Mouse (Mus musculus): ENCODE measurements around the gene Usp44.
A peak's percentile ranks its signal among the peaks of the same experiment; 100 is the strongest.
"Not testable (repeated sequence)": the region's sequence is repeated elsewhere in the genome, so short reads cannot be mapped to it uniquely, and the experiment has no call there.

The Usp44 gene

DNA sequence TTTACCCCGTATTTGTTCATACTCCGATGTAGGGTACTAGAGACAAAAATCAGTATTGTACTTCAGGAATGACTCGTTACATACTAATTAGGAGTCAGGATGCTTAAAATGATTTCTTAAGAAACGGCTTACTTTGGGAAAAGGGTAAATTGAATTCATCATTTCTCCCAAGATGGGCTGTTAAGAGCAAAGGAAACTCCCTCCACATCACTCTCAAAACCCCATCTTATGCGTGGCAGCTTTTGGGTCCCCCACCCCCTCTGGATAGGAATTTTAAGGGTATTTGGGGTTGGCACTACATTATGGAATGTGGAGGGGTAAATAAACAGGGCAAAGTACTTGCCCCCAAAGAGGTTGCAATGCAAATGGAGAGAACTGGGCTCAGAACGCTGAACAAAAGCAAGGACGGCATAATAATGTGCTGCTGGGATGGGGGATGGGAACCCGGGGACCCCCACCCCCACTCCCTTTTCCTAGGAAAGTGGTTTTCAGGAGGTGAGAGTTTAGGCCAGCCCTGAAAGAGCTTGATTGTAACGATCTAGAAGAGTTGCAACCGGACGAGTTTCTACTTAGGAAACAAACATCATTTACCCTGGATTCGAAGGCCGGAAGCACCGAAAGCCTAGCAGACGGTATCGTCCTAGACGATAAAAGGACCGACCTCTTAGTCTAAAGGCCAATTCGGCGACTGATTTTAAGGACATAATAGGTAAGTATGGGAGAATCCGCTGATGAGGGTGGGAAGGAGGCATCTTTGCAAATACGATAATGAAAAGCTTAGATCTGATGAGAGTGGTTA is at the start of gene Usp44:
TSS of gene Usp44 (plus strand) at position 625 of the 799 bp plus-strand sequence.
- no peak for DNase-seq (ENCODE audit: low spot score)

- DNase-seq (ENCODE audit: low spot score), result no peak
These were observed 47.9 kb upstream of the Usp44 start for GRCm38 (mm10) chr10:93783216-93784013.

DNA sequence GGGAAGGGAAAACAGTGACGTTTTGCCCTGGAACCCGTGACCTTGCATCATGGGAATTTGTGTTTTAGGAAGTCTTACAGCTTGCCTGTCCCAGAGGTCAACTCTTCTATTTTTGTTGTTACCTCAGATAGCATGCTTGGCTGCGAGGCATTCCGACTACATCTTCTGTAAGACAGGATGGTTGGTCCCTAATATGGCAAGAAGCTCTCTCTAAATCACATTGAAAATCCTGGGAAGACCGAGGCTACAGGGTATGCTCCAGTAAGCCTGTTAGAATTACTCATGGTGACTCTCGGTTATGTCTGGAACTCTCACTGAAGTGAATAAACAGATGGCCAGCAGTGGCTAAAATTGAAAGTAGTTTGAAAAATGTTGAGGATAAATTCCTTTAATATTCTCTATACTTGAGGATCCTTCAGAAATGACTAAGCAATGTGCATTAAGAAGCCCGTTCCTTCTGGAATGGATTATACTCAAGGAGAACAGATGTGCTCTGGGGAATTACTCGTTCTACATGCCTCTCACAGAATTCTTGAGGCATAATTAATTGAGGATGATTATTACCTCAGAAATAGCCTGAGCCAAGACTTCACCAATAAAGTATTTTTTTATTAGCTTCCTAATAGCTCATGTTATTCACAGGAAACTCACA is 31.5 kb upstream of the Usp44 start:
- no peak for DNase-seq (ENCODE audit: low spot score)

- DNase-seq (ENCODE audit: low spot score), result no peak
These were observed 31.0 kb upstream of the Usp44 start for GRCm38 (mm10) chr10:93800363-93800722.

DNA sequence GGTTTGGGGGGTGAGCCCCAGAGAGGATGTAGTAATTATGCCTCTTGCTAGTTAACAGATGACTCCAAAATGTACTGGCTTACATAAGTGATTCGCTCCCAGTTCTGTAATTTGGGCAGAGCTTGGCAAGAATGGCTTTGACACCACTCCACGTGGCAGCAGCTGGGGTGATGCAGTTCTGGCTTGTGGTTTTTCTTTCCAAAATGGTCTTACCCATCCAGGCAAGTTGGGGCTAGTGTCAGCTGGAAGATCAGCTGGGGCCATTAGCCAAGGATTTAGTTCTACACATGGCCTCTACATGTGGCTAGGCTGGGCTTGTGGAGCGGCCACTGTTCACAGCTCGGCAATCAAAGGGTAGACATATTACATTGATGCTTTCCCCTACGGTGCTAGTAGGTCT is 30.5 kb upstream of the Usp44 start:
- DNase-seq (ENCODE audit: low spot score), result no peak

GRCm38 (mm10) chr10:93803199-93803598 is 28.2 kb upstream of the Usp44 start:
- DNase-seq (ENCODE audit: low spot score), result no peak

- DNase-seq (ENCODE audit: low spot score), result not testable (repeated sequence)
These were observed 21.9 kb upstream of the Usp44 start for GRCm38 (mm10) chr10:93809438-93809837.

DNA sequence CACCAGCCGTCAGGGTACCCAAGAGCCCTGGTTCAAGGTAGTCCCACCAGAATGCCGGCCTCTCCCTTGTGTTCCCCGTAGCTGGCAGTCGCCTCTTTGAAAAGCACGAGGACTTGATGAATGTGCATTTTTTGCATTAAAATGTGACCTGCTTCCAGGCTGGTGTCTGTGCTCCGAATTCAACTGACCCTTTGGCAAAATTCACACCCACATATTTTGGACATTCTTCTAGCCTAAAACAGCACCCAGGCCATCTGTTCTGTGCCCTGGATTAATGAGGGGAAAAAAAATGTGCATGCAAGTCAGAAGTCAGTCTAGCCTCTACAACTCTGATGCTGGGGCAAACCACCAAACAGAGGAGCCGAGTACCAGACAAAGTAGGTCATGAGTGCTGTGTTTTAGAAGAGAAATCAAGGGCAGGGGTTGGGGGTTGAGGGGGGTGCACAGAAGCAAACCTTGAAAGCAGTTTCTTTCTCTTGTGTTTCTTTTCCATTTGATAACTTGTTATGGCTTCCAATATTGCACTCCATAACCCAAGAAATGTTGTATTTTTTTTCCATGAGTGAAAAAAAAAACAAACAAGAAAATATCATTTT is 20.7 kb upstream of the Usp44 start:
- no peak for DNase-seq (ENCODE audit: low spot score)

DNA sequence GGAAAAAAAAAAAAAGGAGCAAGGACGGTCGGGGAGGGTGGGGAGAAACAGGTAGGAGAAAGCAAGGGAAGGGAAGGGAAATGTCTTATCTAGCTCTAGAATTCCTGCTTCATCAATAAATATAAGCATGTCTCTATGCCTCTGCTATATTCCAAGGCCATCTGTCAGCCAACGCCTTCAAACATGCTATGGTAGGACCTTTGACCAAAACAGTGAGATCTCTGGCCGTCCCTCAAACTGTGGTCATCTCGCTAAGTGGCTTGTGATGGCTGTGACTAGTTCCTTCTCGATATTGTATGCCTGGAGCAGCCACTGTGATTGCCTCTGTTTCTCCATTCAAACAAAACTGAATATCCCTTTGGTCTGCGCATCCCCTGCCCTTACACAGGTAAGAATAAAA is 19.3 kb upstream of the Usp44 start:
- DNase-seq (ENCODE audit: low spot score), result no peak

GRCm38 (mm10) chr10:93812774-93813415 is 18.5 kb upstream of the Usp44 start:
- DNase-seq (ENCODE audit: low spot score), result peak; percentile 61

GRCm38 (mm10) chr10:93813755-93814154 is 17.6 kb upstream of the Usp44 start:
- no peak for DNase-seq (ENCODE audit: low spot score)

GRCm38 (mm10) chr10:93818661-93819060 is 12.7 kb upstream of the Usp44 start:
- peak; percentile 76 for DNase-seq (ENCODE audit: low spot score)

DNA sequence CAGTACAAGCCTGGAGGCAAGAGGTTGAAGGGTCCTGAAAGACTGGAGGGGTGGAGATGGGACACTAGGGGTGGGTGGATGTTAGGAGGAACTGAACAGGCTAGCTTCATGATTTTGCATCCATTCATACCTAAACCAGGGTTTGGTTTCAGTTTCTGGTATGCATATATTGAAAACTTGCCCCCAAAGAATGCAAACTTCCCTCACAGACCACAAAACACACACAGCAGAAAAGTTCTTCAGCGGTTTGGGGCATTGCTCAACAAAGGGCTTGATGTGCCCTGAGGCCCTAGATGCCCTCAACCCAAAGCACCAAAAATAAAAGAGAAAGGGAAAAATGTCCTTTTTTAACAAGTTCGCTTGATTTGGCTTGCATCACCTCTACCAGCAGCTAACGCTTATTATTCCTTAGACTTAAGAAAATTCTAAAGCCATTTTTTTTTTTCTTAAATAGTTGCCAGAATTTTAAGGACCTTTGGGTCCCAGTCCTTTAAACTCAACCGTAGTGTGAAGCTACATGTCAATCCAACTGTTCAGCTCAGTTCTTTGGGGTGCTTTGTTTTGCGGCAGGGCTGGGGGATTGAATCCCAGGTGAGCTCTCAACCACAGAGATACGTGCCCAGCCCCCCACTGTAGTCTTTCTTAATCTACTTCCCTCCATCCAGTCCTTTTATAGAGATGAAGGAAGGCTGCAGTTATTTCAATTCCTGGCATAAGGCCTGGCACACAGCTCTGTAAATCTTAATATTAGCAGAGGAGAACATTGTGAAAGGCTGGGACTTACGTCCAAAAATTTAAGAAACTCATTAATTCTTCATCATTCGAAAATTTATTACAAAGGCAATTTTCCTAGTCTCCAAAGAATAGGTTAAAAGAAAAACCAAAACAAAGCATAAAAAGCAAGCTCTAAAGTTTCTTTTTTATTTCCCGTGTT is 1.2 kb upstream of the Usp44 start:
- no peak for DNase-seq (ENCODE audit: low spot score)

GRCm38 (mm10) chr10:93831730-93832574 is 597 bp downstream of the Usp44 start:
- DNase-seq (ENCODE audit: low spot score), result no peak

- DNase-seq (ENCODE audit: low spot score), result no peak
These were observed 1.5 kb downstream of the Usp44 start for GRCm38 (mm10) chr10:93832811-93833210.

DNA sequence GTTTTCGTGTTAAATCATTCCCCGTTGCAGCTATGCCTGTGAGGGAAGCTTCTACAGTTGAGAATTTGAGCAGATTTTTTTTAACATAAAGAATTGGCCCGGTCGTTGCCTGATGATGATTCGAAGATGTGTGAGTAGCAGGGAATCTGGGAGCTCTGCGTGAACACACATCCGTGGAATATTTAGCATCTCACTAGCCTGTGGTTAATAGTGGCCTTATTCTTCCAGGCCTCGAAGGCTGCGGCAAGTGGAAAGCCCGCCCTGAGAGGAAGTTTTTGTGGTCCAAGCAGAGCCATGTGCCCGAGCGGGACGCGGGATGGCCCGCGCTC is 2.0 kb downstream of the Usp44 start:
- DNase-seq (ENCODE audit: low spot score), result no peak

DNA sequence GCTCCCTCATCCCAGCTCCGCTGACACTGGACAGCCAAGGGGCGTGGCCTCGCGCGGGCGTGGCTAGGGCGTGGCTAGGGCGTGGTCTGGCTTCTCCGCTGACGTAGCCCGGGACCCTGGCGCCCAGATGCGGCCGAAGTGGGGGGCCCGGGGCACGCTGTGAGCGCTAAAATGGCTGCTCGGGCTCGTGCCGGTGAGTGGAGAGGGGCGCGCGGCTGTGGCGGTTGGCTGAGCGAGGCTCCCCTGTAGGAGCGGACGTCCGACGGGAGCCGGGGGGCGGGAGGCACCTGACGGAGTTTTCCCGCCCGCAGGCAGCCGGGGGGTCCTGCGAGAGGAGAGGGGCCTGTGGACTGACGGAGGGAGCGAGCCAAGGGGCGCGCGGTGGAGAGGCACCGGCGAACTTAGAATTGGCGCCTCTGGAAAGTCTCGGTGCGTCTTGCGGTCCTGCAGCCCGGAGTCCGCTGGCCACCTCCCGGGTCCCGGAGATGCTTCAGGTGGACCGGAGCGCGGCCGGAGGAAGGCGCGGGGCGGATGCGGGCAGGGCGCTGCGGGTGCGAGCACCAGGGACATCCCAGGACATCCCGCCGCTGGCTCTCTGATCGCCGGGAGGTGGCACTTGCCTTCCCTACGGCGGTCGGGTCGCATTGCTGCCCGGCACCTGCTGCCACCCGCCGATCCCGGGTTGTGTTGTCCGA is 2.5 kb downstream of the Usp44 start:
- DNase-seq (ENCODE audit: low spot score), result peak; percentile 26

DNA sequence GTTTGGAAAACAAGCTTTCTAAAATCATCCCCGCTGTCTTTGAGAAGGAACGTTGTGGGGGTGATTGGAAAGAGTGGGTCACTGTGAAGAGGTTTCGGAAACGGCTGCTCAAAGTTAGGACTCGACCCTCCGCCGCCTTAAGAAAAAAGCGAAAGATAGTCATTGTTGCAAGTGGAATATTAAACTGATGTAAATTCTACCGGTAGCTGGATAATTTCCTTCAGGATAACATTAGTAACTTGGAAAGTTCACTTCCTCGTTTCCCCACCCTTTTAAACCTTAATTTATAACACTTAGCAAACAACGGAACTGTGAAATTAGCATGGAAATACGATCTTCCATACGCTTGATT is 3.0 kb downstream of the Usp44 start:
- DNase-seq (ENCODE audit: low spot score), result no peak

DNA sequence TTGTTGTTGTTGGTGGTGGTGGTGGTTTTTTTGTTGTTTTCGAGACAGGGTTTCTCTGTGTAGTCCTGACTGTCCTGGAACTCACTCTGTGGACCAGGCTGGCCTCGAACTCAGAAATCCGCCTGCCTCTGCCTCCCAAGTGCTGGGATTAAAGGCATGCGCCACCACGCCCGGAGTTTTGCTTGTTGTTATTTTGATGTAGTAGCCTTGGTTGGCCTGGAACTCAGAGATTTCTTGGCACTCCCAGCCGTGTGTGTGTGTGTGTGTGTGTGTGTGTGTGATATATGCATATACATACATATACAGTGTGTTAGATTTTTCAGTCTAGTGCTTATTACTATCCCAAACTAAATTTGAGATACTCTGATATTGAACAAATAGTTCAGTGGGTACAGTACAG is 3.8 kb downstream of the Usp44 start:
- DNase-seq (ENCODE audit: low spot score), result not testable (repeated sequence)

- no peak for DNase-seq (ENCODE audit: low spot score)
These were observed 15.4 kb downstream of the Usp44 start for GRCm38 (mm10) chr10:93846706-93847105.

All from lung, postnatal 25 days (tissue).